Mouse (Mus musculus): ENCODE results near the gene Pifo.
"Not testable (repeated sequence)": the region's sequence is repeated elsewhere in the genome, so short reads cannot be mapped to it uniquely, and the experiment has no call there.

Gene Pifo

DNA sequence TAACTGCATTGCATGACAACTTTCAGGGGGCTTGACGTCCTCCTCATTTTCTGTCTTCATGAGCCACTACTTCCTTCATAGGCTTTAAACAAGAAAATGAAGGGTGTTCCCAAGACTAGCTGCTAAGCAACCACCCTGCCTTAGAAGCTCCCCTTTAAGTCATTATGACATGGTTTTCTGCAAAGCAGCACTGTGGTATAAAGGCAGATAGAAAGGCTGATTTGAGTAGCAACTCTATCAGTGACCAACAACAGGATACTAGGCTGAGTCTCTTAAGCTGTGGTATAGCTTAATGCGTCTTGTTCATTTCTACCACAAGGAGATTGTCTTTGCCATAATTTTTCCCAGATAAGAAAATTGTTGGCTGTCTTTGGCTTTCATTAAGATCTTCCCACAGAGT is at the start of gene Pifo:
Pifo (minus strand) TSS at position 101 of the 400 bp plus-strand sequence.
- no peak for DNase-seq (ENCODE audit: low spot score)

DNA sequence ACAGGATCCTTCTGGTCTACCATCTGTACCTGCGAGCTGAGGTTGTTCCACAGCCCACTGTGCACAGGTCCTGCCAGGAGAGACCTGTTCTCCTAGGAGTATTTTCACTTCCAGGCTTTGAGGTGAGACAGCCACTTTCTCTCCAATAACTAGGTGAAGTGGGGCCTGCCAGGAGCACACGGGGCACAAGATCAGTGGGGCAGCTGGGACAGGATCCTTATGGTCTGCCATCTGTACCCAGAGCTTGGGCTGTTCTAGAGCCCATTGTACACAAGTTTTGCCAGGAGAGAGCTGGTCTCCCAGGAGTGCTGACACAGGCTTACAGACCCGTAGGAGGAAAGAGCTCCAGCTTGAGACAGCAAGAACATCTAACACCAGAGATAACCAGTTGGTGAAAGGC is 43.5 kb upstream of the Pifo start:
- no peak for DNase-seq (ENCODE audit: low spot score)

DNA sequence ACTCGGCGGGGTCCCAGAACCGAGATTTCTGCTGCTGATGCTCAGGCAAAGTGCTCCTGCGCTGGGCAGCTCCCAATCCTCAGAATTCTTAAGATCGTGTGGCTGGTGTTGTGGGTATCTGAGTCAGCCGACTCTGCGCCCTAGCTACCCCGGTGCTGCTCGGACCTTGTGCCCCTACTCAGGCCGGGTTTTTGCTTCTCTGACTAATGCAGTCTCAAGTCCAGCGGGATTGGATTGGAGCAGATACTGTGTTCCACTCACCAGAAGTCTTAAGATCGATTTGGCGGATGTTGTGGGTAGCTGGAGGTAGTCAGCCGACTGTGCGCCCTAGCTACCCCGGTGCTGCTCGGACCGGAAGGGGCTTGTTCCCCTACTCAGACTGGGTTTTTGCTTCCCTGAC is 37.5 kb upstream of the Pifo start:
- DNase-seq (ENCODE audit: low spot score), result no peak

DNA sequence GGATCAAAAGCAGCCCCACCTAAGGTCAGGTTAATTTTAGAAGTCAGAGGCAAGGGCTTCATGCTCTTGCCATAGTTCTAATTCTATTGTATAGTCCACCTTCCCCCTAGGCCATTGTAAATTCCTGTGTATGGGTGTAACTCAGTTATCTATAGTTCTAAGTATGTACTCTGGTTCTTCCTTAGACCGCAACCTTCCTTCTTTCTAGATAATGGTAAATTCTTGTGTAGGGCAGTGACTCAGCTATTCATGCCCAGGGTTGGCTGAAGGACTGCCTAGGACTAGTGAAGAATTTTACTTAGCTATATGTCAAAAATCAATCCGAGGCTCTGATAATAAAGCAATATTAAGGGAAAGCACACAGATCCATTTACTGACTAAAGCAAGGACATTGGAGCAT is 25.9 kb upstream of the Pifo start:
- DNase-seq (ENCODE audit: low spot score), result no peak

DNA sequence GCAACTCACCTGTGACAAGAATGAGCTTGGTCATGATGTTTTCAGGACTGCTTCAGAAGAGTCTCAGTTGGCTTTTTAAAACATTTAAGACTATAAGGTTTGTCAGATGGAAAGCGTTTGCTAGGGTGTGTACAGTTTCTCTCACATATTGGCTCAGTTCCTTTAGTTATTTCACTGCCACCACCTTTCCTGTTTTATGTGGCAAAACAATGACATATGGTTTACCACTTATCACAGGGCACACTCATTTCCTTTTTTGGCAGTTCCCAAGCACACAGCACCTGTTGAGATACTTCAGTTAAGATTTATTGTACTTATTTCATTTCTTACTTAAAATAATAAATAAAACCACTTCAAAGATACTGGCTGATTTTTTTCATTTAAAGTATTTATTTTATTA is 18.3 kb upstream of the Pifo start, which contains the start of gene Chil5:
Chil5 (minus strand) TSS at position 34 of the 400 bp plus-strand sequence.
- no peak for DNase-seq (ENCODE audit: low spot score)

DNA sequence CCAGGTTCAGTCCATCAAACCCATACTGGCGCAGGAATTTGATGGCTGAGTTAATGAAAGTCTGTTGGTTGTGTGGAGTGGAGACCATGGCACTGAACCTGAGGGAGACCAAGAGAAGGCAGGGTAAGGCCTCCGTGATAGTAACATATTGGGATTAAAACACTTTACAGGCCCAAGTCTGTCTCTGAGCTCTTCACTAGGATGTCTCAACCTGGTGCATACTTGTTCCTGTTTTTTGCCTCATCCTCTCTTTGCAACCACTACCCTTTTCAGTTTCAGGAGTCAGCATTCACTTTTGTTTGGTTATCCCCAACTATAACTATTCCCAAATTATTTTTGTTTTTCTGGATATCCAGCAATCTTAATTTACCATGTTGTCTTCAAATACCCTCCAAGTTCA is 9.7 kb upstream of the Pifo start:
- no peak for DNase-seq (ENCODE audit: low spot score)

DNA sequence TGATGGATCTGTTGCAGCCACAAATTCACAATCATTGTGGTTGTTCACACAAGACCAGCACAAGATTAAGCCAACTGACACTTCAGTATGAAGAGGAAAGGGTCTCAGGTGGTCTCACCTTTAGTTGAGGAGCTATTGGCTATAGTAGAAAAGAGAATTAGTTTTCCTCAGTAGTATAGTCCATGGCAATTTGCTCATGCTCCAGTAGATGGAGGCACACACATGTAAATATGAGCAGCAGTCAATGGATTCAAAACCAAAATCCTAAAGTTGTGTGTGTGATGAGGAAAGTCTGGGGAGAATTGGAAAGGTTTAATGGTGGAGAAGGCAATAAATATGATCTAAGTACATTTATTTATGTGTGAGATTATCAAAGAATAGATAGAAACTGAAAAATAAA is 7.4 kb upstream of the Pifo start:
- no peak for DNase-seq (ENCODE audit: low spot score)

DNA sequence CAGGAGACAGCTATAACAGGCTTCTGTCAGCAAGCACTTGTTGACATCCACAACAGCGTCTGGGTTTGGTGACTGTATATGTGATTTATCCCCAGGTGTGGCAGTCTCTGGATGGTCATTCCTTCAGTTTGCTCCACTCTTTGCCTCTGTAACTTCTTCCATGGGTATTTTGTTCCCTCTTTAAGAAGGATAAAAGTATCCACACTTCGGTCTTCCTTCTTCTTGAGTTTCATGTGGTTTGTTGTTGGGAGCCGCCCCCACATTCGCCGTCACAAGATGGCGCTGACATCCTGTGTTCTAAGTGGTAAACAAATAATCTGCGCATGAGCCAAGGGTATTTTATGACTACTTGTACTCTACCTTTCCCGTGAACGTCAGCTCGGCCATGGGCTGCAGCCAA is 11.1 kb downstream of the Pifo start:
- not testable (repeated sequence) for DNase-seq (ENCODE audit: low spot score)

DNA sequence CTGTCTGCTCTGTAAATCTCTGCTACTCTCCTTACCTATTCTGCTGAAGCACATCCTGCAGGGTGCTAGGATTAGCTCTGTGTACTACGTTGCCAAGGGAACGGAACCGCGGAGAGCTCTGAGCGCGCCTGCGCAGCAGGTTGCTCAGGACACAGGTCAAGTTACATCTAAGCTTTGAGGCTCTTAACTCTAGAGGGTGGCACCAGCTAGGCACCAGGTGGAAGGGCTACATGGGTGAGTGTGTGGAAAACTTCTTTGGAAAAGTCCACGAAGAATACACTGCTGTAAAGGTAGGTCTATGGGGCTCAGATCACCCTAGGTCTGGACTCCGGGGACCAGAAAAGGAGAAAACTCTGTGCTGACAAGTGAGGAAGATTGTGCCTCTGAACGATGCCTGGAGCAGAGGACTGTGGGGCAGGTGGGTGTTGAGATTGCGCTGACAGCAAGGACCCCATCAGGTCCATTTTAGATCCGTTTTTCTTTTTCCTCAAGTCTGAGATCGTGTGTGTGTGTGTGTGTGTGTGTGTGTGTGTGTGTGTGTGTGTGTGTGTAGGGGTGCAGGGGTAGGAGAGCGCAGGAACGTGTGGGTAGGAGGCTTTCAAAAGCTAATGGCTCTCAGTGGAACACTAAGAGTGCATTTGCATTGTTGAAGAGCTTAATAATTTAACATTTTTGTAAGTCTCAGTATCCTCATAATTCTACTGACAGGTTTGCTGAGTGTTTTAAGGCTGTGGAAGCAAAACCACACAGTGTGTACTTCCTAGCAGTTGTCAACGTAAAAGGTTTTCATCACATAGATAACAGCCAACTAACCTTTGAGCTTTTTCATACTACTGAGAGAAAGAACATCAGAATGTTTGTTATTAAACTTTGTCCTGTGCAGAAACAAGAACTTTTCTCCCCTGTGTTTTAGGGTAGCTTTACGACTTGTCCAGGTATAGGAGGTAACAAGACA is 12.8 kb downstream of the Pifo start:
- no peak for DNase-seq (ENCODE audit: low spot score)

DNA sequence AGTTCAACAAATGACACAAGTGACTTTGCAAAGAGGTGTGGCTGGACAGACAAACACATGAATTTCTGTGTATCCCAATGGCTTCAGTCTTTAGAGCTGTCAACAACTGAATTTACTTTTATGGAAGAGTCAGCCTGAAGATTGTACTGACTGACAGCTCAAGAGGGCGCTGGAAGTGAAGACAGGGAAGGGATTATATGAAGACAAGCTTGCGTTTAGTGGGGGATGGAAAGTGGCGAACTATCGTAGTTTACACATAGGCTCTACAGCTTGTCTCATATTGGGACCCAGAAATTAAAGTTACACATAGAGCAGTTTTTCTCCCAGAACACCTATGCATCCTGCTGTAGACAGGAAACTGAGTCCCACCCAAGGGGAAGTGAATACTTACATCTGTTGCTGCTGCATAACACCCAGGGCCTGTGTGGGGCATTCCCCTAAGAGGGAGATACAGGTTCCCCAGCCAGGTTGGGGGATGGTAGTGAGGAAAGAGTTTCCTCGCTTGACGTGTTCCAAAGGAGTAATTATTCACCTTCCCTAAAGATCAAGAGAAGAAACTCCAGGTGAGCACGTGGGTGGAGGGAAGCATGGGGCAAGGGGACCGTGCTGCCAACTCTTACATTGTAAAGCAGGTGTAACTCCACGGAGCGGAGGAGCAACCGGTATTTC is 13.6 kb downstream of the Pifo start:
- DNase-seq (ENCODE audit: low spot score), result no peak

DNA sequence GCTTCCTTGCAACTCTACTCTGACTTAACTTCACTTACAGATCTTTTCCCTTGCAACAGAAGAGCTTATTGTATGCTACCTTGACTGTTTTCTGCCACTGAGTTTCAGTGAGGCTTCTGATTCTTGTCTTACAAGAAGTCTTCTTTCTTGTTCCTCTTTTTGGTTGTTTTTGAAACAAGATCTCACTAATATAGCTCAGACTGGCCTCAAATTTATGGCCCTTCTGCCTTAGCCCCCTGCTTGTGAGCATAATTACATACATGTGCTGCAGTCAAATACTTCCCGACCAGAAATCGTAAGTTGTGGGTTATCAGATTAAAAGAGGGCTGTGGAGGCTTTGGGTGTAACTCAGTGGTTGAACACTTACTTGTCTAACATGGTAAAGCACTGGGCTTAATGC is 19.7 kb downstream of the Pifo start:
- DNase-seq (ENCODE audit: low spot score), result no peak

DNA sequence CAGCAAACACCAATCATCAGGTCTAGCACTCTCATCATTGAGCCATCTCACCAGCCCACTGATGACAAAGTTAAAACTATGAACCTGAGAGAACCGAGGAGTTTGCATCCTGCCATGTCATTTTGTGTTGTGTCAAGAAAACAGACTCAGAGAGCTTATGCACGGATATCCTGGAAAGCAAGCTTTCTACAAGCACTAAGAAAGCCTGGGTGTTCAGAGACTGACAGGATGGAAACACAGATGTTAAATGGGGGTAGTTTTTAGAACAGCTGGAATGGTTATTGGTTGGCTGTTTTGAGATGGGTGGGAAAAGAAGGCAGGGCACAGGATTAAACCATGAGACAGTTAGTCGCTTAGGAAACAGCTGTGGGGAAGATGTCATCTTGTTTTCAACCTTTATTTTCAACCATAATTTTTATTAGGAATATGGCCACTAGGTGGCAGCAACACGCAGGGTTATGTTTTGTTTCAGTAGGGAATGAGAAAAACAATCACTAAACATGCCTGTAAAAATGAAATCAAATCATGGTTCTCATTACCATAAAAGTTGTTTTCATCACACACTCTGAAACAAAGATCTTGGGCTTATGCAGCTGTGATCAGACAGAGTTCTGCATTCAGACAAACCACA is 22.7 kb downstream of the Pifo start:
- DNase-seq (ENCODE audit: low spot score), result peak; percentile 51

DNA sequence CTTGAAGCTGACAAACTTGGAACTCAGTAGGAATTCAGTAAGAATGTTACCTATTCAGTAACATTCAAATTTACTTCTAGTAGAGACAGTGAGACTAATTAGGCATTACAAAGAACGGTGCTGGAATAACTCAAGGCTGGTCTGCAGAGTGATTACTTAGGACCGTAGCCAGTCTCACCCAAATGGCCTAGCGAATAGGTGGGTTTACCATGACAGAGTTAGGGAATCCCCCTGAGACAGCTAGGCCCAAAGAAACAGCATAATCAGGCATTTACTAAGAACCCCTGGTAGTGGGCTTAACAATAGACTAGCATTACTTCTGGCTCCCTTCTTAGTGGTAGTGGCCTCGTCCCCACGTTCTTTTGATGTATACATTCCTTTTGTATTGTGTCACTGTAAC is 24.8 kb downstream of the Pifo start:
- not testable (repeated sequence) for DNase-seq (ENCODE audit: low spot score)

DNA sequence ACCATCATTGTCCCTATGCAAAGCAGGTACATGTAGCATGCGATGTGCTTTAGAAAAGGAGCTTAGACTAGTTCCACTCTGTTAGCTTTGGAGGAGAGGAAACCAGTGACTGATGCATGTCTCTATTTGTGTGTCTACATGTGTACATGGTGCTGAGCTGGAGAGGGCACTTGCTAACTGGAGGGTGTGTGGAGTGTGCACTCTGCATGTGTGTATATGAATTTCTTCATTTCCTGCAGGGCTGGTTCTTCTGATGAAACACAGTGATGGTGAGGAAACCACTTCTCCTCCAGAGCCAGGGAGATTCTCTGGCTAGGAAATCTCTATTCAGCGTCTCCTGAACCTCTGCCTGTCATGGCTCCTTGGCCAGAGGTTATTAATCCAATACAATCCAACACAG is 40.3 kb downstream of the Pifo start:
- DNase-seq (ENCODE audit: low spot score), result no peak

DNA sequence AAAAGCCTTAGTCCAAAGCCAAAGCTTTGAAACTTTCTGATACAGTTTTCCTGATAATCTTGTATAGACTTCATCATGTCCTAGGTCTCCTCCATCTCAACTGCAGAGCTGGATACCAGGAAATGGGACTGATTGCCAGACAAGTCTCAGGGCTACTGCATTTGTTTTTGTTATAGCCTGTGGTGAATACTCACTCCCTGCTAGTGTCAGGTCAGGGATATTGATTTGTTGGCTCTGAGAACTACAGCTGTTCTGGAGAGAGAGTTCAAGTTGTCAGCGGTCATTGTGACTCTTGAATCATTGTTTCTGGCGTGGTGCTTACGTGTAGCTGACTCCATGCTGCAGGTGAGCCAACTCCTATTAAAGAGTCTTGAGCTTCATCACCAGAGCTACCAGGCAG is 41.0 kb downstream of the Pifo start, which contains the start of gene Ovgp1:
Ovgp1 (plus strand) TSS at position 301 of the 400 bp plus-strand sequence.
- DNase-seq (ENCODE audit: low spot score), result no peak

DNA sequence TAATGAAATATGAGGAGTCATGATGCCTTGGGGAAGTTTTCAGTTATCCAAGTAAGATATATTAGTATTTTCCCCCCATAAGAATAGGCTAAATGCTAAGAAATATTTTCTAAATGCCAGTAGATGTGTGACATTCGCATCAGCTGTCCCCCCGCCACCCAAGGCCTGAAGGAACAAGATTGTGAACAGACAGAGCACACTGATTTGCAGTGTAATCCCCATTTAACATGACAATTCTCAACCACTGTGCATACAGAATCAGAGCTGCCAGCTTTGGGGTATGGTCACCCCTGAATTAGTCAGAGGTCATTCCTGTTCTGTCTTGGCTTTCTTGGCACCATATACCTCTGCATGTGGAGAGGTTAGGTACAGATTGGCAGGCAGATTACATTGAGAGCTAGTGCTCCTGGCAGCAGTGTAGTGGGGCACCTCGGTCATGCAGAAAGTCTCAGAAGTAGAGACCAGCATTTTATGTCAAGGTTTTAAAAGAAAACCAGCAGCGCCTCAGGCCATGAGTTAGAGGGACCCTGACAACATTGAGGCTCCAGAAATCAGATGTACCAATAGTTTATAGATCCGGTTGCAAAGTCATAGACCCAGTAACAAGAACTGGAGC is 42.5 kb downstream of the Pifo start:
- no peak for DNase-seq (ENCODE audit: low spot score)

DNA sequence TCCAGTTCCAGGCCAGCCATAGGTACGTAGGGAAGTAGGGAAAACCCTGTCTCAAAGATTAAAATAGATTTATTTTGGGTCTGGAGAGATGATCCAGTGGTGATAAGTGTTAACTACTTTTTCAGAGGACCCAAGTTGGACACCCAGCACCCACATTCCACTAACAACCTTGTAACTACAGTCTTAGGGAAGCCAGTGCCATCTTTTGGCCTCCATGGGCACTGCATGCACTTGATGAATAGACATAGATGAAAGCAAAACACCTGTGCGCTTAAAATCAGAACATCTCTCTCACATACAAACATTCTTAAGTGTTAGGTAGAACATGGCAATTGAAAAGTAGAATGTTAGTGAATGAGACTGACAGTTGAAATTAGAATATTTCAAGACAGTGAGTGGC is 53.7 kb downstream of the Pifo start:
- no peak for DNase-seq (ENCODE audit: low spot score)

DNA sequence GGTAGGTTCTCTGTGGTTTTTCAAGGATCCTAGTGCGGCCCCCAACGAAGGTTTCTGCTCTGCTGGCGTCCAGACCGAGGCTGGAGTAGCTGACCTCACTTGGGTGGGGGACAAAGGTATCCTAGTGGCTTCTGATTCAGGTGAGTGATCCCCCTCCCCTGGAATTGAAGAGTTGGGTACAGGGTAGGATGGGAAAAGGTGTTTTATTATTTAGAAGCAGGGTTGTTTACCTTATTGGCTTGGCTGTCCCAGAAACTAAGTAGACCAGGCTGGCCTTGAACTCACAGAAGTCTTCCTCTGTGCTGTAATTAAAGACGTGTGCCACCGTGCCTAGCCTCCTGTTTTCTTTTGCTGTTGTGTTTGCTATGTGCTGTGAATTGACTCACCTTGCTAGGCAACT is 54.4 kb downstream of the Pifo start, which contains the start of gene Atp5f1:
Atp5f1 (minus strand) TSS at position 101 of the 400 bp plus-strand sequence.
- DNase-seq (ENCODE audit: low spot score), result no peak

DNA sequence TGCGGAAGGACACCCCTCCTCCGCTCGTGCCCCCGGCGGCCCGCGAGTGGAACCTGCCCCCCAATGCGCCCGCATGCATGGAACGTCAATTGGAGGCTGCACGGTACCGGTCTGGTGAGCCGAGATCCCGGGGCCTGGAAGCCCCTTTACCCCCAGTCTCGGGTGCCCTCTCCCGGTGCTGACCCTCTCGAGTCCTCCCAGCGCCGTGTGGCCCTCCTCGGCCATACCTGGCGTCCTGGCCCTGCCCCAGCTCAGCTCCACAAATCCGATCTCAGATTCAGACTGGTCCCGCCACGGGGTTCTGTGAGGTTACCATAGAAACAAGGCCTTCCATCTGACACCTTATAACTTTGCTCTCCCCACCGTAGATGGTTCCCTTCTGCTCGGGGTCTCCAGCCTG is 54.9 kb downstream of the Pifo start:
- DNase-seq (ENCODE audit: low spot score), result no peak

DNA sequence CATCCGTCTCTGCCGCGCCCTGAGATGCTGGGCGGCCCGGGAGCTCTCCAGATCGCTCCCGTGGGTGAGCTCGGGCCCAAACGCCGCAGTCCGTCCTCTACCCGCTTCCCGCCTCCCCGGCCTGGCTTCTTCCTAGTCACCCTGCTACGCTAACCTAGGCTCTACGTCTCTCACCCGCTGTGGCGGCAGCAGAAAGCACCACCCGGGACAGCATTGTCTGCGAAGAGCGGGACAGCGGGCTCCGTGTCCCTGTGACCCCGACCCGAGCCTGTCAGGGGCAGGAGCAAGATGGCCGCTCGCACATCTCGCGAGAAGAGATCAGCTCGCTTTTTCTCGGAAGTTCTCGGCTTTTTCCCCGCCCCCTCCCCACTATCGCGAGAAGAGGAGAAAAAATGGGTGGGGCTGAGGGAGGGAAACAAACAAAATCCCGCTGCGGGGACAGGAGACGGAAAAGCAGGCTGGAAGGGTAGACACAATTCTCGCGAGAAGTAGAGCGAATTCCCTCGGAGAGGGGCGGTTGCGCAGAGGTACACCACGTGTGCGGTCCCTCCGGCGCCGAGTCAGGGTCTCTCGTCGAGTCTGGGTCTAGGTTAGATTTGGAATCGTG is 55.4 kb downstream of the Pifo start, which contains the start of gene Wdr77:
Wdr77 (plus strand) TSS at position 396 of the 607 bp plus-strand sequence.
- DNase-seq (ENCODE audit: low spot score), result peak; percentile 95

DNA sequence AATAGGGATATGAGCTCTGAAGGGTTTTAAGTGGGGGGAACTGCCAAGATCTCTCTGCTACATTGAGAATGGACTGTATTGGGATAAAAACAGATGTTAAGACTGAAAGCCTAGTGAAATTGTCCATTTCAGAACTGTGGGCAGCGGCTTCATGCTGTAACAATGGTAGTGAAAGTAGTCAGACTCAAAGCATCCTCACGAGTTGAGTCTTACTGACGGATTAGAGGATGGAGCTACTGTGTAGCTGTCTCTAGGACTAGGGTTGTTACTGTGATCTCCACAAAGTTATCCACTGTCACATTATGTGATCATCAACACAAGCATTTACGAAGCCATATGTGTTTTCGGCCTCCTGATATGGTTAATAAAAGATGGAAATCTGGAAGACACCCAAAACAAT is 56.2 kb downstream of the Pifo start:
- DNase-seq (ENCODE audit: low spot score), result no peak

DNA sequence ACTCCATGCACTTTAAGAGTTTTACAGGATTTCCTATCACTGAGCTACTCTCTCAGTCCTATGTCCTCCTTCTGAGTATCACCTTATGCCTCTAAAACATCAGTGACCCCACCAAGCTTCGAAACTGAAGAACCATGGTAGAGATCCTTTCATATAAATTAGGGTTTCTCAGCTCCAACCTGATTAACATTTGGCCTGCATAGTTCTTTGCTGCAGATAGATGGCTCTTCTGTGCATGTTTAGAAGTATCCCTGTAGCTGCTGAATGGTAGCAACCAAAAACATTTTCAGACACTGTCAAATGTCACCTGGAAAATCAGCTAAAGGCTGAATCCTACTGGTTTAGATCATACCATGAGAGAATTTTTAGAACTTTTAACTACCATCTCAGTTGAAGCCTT is 57.2 kb downstream of the Pifo start:
- no peak for DNase-seq (ENCODE audit: low spot score)

All from urinary bladder, postnatal 14 days (tissue).